Mouse (Mus musculus) neutrophil, adult 5-6 weeks (primary cell): ENCODE results near the gene Slc51a. TPM values are rescaled to one million over a fixed set of nuclear protein-coding genes. Genes with fewer than 3 reads are reported as not detected.
"Not testable (repeated sequence)": the region's sequence is repeated elsewhere in the genome, so short reads cannot be mapped to it uniquely, and the experiment has no call there.

Experiments used
- ATAC-seq: fragments of 151-379, 151-347 bp; 2 replicates; pipeline ENCODE4 v1.8.0; 2017; ENCODE audit warnings: mild to moderate bottlenecking, moderate TSS enrichment; ENCODE audit not compliant: insufficient number of reproducible peaks, poor library complexity, low FRiP score, severe bottlenecking; ENCODE audit errors: extremely low read depth
- total RNA-seq: library from RNA; stranded (forward); fragments of 200-1000 nt; gene quantifications from 2 replicates; pipeline ENCODE4 v1.2.3, GENCODE M21; 2017

Slc51a gene
- total RNA-seq, 1 experiment from 2014 or later: not detected

- ATAC-seq: no peak
Measured at GRCm38 (mm10) chr16:32477315-32477714, 10.4 kb downstream of the Slc51a start.

GRCm38 (mm10) chr16:32472276-32473015, 15.2 kb downstream of the Slc51a start:
- no peak for ATAC-seq

- ATAC-seq: no peak
Measured at GRCm38 (mm10) chr16:32469404-32470105, 18.1 kb downstream of the Slc51a start.

GRCm38 (mm10) chr16:32468488-32468887, 19.2 kb downstream of the Slc51a start:
- no peak for ATAC-seq

GRCm38 (mm10) chr16:32464908-32465307, 22.8 kb downstream of the Slc51a start:
- ATAC-seq: no peak

- ATAC-seq: no peak
Measured at GRCm38 (mm10) chr16:32463426-32463825, 24.3 kb downstream of the Slc51a start.

- no peak for ATAC-seq
Measured at GRCm38 (mm10) chr16:32462950-32463349, 24.7 kb downstream of the Slc51a start.

GRCm38 (mm10) chr16:32461713-32462112, 26.0 kb downstream of the Slc51a start:
- ATAC-seq: no peak

- ATAC-seq: no peak
Measured at GRCm38 (mm10) chr16:32460518-32460917, 27.2 kb downstream of the Slc51a start.

- ATAC-seq: peak; percentile 61; the same call in 1 of the 2 replicates
Measured at GRCm38 (mm10) chr16:32457589-32458386, 29.9 kb downstream of the Slc51a start.

GRCm38 (mm10) chr16:32456761-32457160, 30.9 kb downstream of the Slc51a start:
- no peak for ATAC-seq

GRCm38 (mm10) chr16:32456086-32456485, 31.6 kb downstream of the Slc51a start:
- no peak for ATAC-seq

- ATAC-seq: no peak
Measured at GRCm38 (mm10) chr16:32454646-32455045, 33.0 kb downstream of the Slc51a start.

- ATAC-seq: no peak
Measured at GRCm38 (mm10) chr16:32453102-32453501, 34.6 kb downstream of the Slc51a start.

- ATAC-seq: no peak
Measured at GRCm38 (mm10) chr16:32450133-32450532, 37.5 kb downstream of the Slc51a start.

- ATAC-seq: no peak
Measured at GRCm38 (mm10) chr16:32449665-32450064, 38.0 kb downstream of the Slc51a start.

GRCm38 (mm10) chr16:32446563-32447138, 41.0 kb downstream of the Slc51a start:
- no peak for ATAC-seq

- no peak for ATAC-seq
Measured at GRCm38 (mm10) chr16:32445558-32445957, 42.1 kb downstream of the Slc51a start.

- ATAC-seq: not testable (repeated sequence)
Measured at GRCm38 (mm10) chr16:32444615-32445014, 43.1 kb downstream of the Slc51a start.
